Mouse (Mus musculus): ENCODE results near the gene Ksr1. TPM values are rescaled to one million over a fixed set of nuclear protein-coding genes. Genes with fewer than 3 reads are reported as not detected.

The Ksr1 gene
- total and polyA plus RNA-seq, 3 experiments = 22.5 to 73.1 (median 61.2) TPM

DNA sequence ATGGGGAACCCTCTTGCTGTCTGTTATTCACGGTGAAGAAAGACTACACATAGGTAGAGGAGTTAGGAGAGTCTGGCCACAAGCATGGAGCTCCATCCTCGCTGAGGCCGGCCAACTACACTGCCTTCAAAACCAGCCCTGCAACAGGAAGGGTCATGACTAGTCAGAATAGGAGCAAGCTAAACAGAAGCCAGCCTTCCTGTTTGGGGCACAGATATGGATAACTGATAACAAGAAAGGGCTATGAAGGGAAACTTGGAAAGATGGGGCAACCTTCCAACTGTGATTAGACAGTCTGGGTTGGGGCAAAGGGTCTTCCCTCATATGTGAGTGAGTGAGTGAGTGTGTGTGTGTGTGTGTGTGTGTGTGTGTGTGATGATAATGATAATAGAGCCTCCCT, 71.6 kb downstream of the Ksr1 start:
- Histone ChIP-seq H3K4me2 (ENCODE audit: insufficient read depth, low read depth, poor library complexity, severe bottlenecking) (no peak overlapping the region), H3K9ac (ENCODE audit: insufficient read depth, low read depth) (no peak overlapping the region), H3K36me3 (replicated peaks in 1 of 2; ENCODE audit: control insufficient read depth in 1 of 2, insufficient read depth in 1 of 2, low read length in 1 of 2) (peaks cover 58 to 77% of the 10 kb centered on the region in 2 experiments), H3K4me3 (replicated peaks in 1 of 3; ENCODE audit: low read depth in 2 of 3, low read length in 2 of 3, poor library complexity in 1 of 3) (peak overlapping the region in 1 of 3 experiments; percentile 4), H3K9me3 (replicated peaks; ENCODE audit: low read length) (peaks cover 25% of the 10 kb centered on the region), H3K79me2 (replicated peaks; ENCODE audit: control insufficient read depth, extremely low read depth, insufficient read depth, poor library complexity, severe bottlenecking) (peaks cover 37% of the 10 kb centered on the region), H3K4me1 (ENCODE audit: control insufficient read depth in 1 of 2, insufficient read depth in 2 of 2) (peaks cover 60 to 92% of the 10 kb centered on the region in 2 experiments), H3K27me3 (replicated peaks) (no peaks in the 10 kb centered on the region), H3K27ac (ENCODE audit: insufficient read depth, low read depth) (no peak overlapping the region)
- in situ Hi-C loops (cut with MboI; ENCODE audit: low pct_ligation_motif_present, low pct_unique_long_range_greater_than_20kb, low sequenced_read_pairs) = no loop called here
- TF ChIP-seq MEF2A (IDR thresholded peaks at IDR 0.05; ENCODE audit: borderline replicate concordance, low read depth, low read length) = no peak
- no peak for TF ChIP-seq SIN3A (IDR thresholded peaks at IDR 0.05; ENCODE audit: low read length)
- TF ChIP-seq SMC3 (IDR thresholded peaks at IDR 0.05; ENCODE audit: low read depth, low read length) = no peak
- TF ChIP-seq ZMIZ1 (IDR thresholded peaks at IDR 0.05; ENCODE audit: low read depth, low read length) = no peak
- TF ChIP-seq E2F4 (IDR thresholded peaks at IDR 0.05; ENCODE audit: insufficient replicate concordance, low read depth, low read length) = no peak
- no peak for TF ChIP-seq ZKSCAN1 (IDR thresholded peaks at IDR 0.05; ENCODE audit: borderline replicate concordance, low read depth, low read length)
- TF ChIP-seq JUND (conservative IDR thresholded peaks at IDR 0.05; ENCODE audit: low read depth, low read length) = no peak
- TF ChIP-seq CHD2 (IDR thresholded peaks at IDR 0.05; ENCODE audit: low read length) = no peak
- no peak for TF ChIP-seq MAX (IDR thresholded peaks at IDR 0.05; ENCODE audit: low read length)
- no peak for DNase-seq (ENCODE audit: extremely low read depth)
- dilution Hi-C loops (cut with MboI; ENCODE audit: extremely low pct_ligation_motif_present, extremely low pct_unique_long_range_greater_than_20kb, low sequenced_read_pairs) = no loop called here

DNA sequence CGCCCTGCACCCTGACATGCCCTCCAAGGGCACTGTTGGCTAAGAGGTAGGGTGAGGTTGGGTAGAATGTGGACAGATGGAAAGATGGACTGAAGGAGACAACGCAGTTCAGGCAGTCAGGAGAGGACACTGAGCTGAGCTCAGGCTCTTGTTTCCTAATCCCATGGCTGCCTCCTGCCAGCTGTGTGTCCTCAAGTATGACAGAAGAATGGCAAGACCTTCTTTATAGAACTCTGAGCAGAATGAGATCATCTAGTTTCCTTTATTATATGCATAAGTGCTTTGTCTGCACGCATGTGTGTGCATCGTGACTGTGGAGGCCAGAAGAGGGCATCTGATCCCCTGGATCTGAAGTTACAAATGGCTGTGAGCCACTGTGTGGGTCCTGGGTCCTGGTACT, 72.6 kb downstream of the Ksr1 start:
- Histone ChIP-seq H3K4me1 (ENCODE audit: control insufficient read depth in 1 of 2, insufficient read depth in 2 of 2) (peaks cover 60 to 84% of the 10 kb centered on the region in 2 experiments), H3K27me3 (replicated peaks) (no peaks in the 10 kb centered on the region), H3K9ac (ENCODE audit: insufficient read depth, low read depth) (no peak overlapping the region), H3K4me3 (replicated peaks in 1 of 3; ENCODE audit: low read depth in 2 of 3, low read length in 2 of 3, poor library complexity in 1 of 3) (peak overlapping the region in 1 of 3 experiments; percentile 36), H3K79me2 (replicated peaks; ENCODE audit: control insufficient read depth, extremely low read depth, insufficient read depth, poor library complexity, severe bottlenecking) (peaks cover 33% of the 10 kb centered on the region), H3K36me3 (replicated peaks in 1 of 2; ENCODE audit: control insufficient read depth in 1 of 2, insufficient read depth in 1 of 2, low read length in 1 of 2) (peaks cover 63 to 77% of the 10 kb centered on the region in 2 experiments), H3K4me2 (ENCODE audit: insufficient read depth, low read depth, poor library complexity, severe bottlenecking) (no peak overlapping the region), H3K27ac (ENCODE audit: insufficient read depth, low read depth) (no peak overlapping the region), H3K9me3 (replicated peaks; ENCODE audit: low read length) (peaks cover 21% of the 10 kb centered on the region)
- dilution Hi-C loops (cut with MboI; ENCODE audit: extremely low pct_ligation_motif_present, extremely low pct_unique_long_range_greater_than_20kb, low sequenced_read_pairs) = no loop called here
- DNase-seq (ENCODE audit: extremely low read depth) = no peak
- in situ Hi-C loops (cut with MboI; ENCODE audit: low pct_ligation_motif_present, low pct_unique_long_range_greater_than_20kb, low sequenced_read_pairs) = no loop called here
- TF ChIP-seq BHLHE40 (IDR thresholded peaks at IDR 0.05; ENCODE audit: low read depth, low read length) (0 out of 2 replicates have a peak, but pooled peaks have one; percentile 20), JUND (conservative IDR thresholded peaks at IDR 0.05; ENCODE audit: low read depth, low read length) (no peak), CTCF (conservative IDR thresholded peaks at IDR 0.05 in 1 of 2, IDR thresholded peaks at IDR 0.05 in 1 of 2; ENCODE audit: low read depth in 2 of 2, low read length in 2 of 2) (peak in 1 of 2 experiments; percentile 20; a peak in 1 of 4 replicates), RAD21 (IDR thresholded peaks at IDR 0.05; ENCODE audit: low read depth, low read length) (peak; percentile 16; the same call in 1 of the 2 replicates), JUN (IDR thresholded peaks at IDR 0.05; ENCODE audit: insufficient read depth, low read depth, low read length) (0 out of 2 replicates have a peak, but pooled peaks have one; percentile 12), SMC3 (IDR thresholded peaks at IDR 0.05; ENCODE audit: low read depth, low read length) (peak; percentile 25), KAT2A (IDR thresholded peaks at IDR 0.05; ENCODE audit: insufficient replicate concordance, low read length) (no peak), GABPA (IDR thresholded peaks at IDR 0.05; ENCODE audit: insufficient replicate concordance, low read depth, low read length) (no peak), ETS1 (conservative IDR thresholded peaks at IDR 0.05; ENCODE audit: low read depth, low read length) (peak; percentile 74), POLR2A (IDR thresholded peaks at IDR 0.05; ENCODE audit: low read depth, low read length) (no peak)
